Comparison of ENCODE assay signal across 28 mouse cellular contexts in genomic region chr8:11192719-11193324, GRCm38 (mm10).
DNase-seq lines count a peak whose midpoint lies in the region; ATAC-seq and TF ChIP-seq lines count a peak whose summit lies in the region.
"Had no signal": no experiment of that assay in that cellular context is flagged by ENCODE, and none has a peak within 500 bp of the region (broad histone marks: within the 10 kb centered on the region; RNA-seq: fewer than 3 reads in every experiment).

No protein-coding gene starts in this region.

- no peaks in the 10 kb centered on the region for H3K36me3 ChIP-seq in forebrain, postnatal 0 days (ENCODE audit: insufficient read depth)
- H3K36me3 ChIP-seq in forebrain, embryonic 11.5 days (ENCODE audit: control insufficient read depth, insufficient read depth, low read length) = no peaks in the 10 kb centered on the region
- 0 out of 2 replicates have a peak, but pooled peaks cover 6% of the 10 kb centered on the region for H3K36me3 ChIP-seq in kidney, postnatal 0 days (ENCODE audit: insufficient read depth, low read length)
- no peaks in the 10 kb centered on the region for H3K36me3 ChIP-seq in stomach, embryonic 16.5 days (ENCODE audit: control insufficient read depth, insufficient read depth, low read length)
- peaks cover 2% of the 10 kb centered on the region; the same call in 1 of the 2 replicates for H3K36me3 ChIP-seq in stomach, postnatal 0 days (ENCODE audit: control insufficient read depth, insufficient read depth, low read length)
- H3K36me3 ChIP-seq: heart, embryonic 15.5 days; limb, embryonic 15.5 days; liver, embryonic 13.5 days had no signal

- no peak for TF ChIP-seq EP300 in stomach, postnatal 0 days (optimal IDR thresholded peaks at IDR 0.05)

- H3K4me3 ChIP-seq in forebrain, postnatal 0 days (ENCODE audit: low read depth, low read length) = no peak overlapping the region
- no peak overlapping the region for H3K4me3 ChIP-seq in forebrain, embryonic 11.5 days (ENCODE audit: low read depth, low read length)
- H3K4me3 ChIP-seq in kidney, postnatal 0 days (replicated peaks; ENCODE audit: low read depth, low read length) = no peak overlapping the region
- H3K4me3 ChIP-seq in stomach, embryonic 16.5 days (replicated peaks; ENCODE audit: low read length) = no peak overlapping the region
- H3K4me3 ChIP-seq in stomach, postnatal 0 days (ENCODE audit: low read depth, low read length) = no peak overlapping the region
- H3K4me3 ChIP-seq: erythroblast, embryonic 14.5 days; heart, embryonic 15.5 days; limb, embryonic 10.5 days; limb, embryonic 15.5 days; liver, embryonic 13.5 days had no signal

- ATAC-seq in forebrain, postnatal 0 days = no peak; the same call in 1 of the 2 replicates
- ATAC-seq in forebrain, embryonic 11.5 days (replicated peaks; ENCODE audit: low FRiP score) = no peak
- ATAC-seq in kidney, postnatal 0 days (replicated peaks; ENCODE audit: low FRiP score, low read depth) = no peak
- ATAC-seq in stomach, embryonic 16.5 days (ENCODE audit: insufficient read depth, low FRiP score) = no peak
- no peak for ATAC-seq in stomach, postnatal 0 days (ENCODE audit: low FRiP score, low TSS enrichment)
- ATAC-seq in activated CD4-positive, CD25-positive, alpha-beta regulatory T cell, adult 4 months = no peak
- ATAC-seq: CD4-positive, CD25-positive, alpha-beta regulatory T cell, adult 4 months; hindbrain, postnatal 0 days; midbrain, embryonic 16.5 days had no signal

- H3K9me3 ChIP-seq in forebrain, postnatal 0 days (ENCODE audit: low read length) = no peaks in the 10 kb centered on the region
- no peaks in the 10 kb centered on the region for H3K9me3 ChIP-seq in forebrain, embryonic 11.5 days (ENCODE audit: control insufficient read depth, low read length)
- no peaks in the 10 kb centered on the region for H3K9me3 ChIP-seq in kidney, postnatal 0 days (replicated peaks; ENCODE audit: low read length)
- H3K9me3 ChIP-seq in stomach, embryonic 16.5 days (replicated peaks; ENCODE audit: control insufficient read depth, low read length) = no peaks in the 10 kb centered on the region
- H3K9me3 ChIP-seq in stomach, postnatal 0 days (ENCODE audit: control insufficient read depth, low read length) = no peaks in the 10 kb centered on the region
- H3K9me3 ChIP-seq: heart, embryonic 15.5 days; limb, embryonic 10.5 days; limb, embryonic 15.5 days; liver, embryonic 13.5 days had no signal

- H3K27me3 ChIP-seq in forebrain, postnatal 0 days (ENCODE audit: insufficient read depth, low read length) = no peaks in the 10 kb centered on the region
- no peaks in the 10 kb centered on the region for H3K27me3 ChIP-seq in forebrain, embryonic 11.5 days (ENCODE audit: control insufficient read depth, insufficient read depth, low read length)
- peaks cover 8% of the 10 kb centered on the region; the same call in 1 of the 2 replicates for H3K27me3 ChIP-seq in kidney, postnatal 0 days (ENCODE audit: insufficient read depth, low read length)
- H3K27me3 ChIP-seq in stomach, embryonic 16.5 days (ENCODE audit: control insufficient read depth, insufficient read depth, low read length) = peaks cover 7% of the 10 kb centered on the region; the same call in 1 of the 2 replicates
- no peaks in the 10 kb centered on the region for H3K27me3 ChIP-seq in stomach, postnatal 0 days (ENCODE audit: control insufficient read depth, insufficient read depth, low read length)

- H3K4me1 ChIP-seq in forebrain, postnatal 0 days (ENCODE audit: insufficient read depth) = no peaks in the 10 kb centered on the region
- H3K4me1 ChIP-seq in forebrain, embryonic 11.5 days (replicated peaks; ENCODE audit: control insufficient read depth, insufficient read depth, low read length) = peaks cover 4% of the 10 kb centered on the region; the same call in 1 of the 2 replicates
- 0 out of 2 replicates have a peak, but pooled peaks cover 3% of the 10 kb centered on the region for H3K4me1 ChIP-seq in kidney, postnatal 0 days (replicated peaks; ENCODE audit: insufficient read depth, low read length)
- peaks cover 8% of the 10 kb centered on the region for H3K4me1 ChIP-seq in stomach, embryonic 16.5 days (ENCODE audit: control insufficient read depth, insufficient read depth, low read length)
- H3K4me1 ChIP-seq in stomach, postnatal 0 days (replicated peaks; ENCODE audit: control insufficient read depth, insufficient read depth) = 0 out of 2 replicates have a peak, but pooled peaks cover 2% of the 10 kb centered on the region

- no peak for TF ChIP-seq CTCF in forebrain, postnatal 0 days (IDR thresholded peaks at IDR 0.05; ENCODE audit: low read depth)
- no peak for TF ChIP-seq CTCF in kidney, postnatal 0 days (IDR thresholded peaks at IDR 0.05; ENCODE audit: low read depth)
- no peak for TF ChIP-seq CTCF in stomach, postnatal 0 days (IDR thresholded peaks at IDR 0.05; ENCODE audit: low read depth)

- H3K4me2 ChIP-seq in forebrain, postnatal 0 days (ENCODE audit: low read depth) = no peak overlapping the region
- H3K4me2 ChIP-seq in forebrain, embryonic 11.5 days (ENCODE audit: low read depth, low read length, severe bottlenecking) = no peak overlapping the region
- H3K4me2 ChIP-seq in kidney, postnatal 0 days (ENCODE audit: low read length) = no peak overlapping the region
- no peak overlapping the region for H3K4me2 ChIP-seq in stomach, embryonic 16.5 days (ENCODE audit: low read depth, low read length)
- H3K4me2 ChIP-seq in stomach, postnatal 0 days (replicated peaks; ENCODE audit: low read depth) = no peak overlapping the region
- H3K4me2 ChIP-seq: heart, embryonic 15.5 days; limb, embryonic 15.5 days; liver, embryonic 13.5 days; midbrain, embryonic 11.5 days had no signal

- peak overlapping the region; percentile 43; the same call in 1 of the 2 replicates for H3K27ac ChIP-seq in forebrain, postnatal 0 days (ENCODE audit: low read depth, low read length)
- H3K27ac ChIP-seq in forebrain, embryonic 11.5 days (ENCODE audit: low read depth, low read length) = no peak overlapping the region
- 0 out of 2 replicates have a peak overlapping the region, but pooled peaks have one; percentile 39 for H3K27ac ChIP-seq in kidney, postnatal 0 days
- peak overlapping the region; percentile 11; the same call in 1 of the 2 replicates for H3K27ac ChIP-seq in stomach, embryonic 16.5 days (ENCODE audit: low read length)
- no peak overlapping the region for H3K27ac ChIP-seq in stomach, postnatal 0 days (replicated peaks)
- H3K27ac ChIP-seq: heart, embryonic 15.5 days; hindbrain, postnatal 0 days; limb, embryonic 10.5 days; limb, embryonic 15.5 days; liver, embryonic 13.5 days had no signal

- no peak overlapping the region for H3K9ac ChIP-seq in forebrain, postnatal 0 days
- H3K9ac ChIP-seq in forebrain, embryonic 11.5 days (ENCODE audit: low read length) = no peak overlapping the region
- no peak overlapping the region for H3K9ac ChIP-seq in kidney, postnatal 0 days (ENCODE audit: low read depth, low read length)
- H3K9ac ChIP-seq in stomach, embryonic 16.5 days (ENCODE audit: low read length) = no peak overlapping the region
- no peak overlapping the region for H3K9ac ChIP-seq in stomach, postnatal 0 days (ENCODE audit: low read length)
- H3K9ac ChIP-seq: heart, embryonic 15.5 days; limb, embryonic 15.5 days; liver, embryonic 13.5 days had no signal

- WGBS in forebrain, postnatal 0 days = 46% methylated on average over 12 of the region's 12 CpGs
- 69% methylated on average over 12 of the region's 12 CpGs for WGBS in forebrain, embryonic 11.5 days
- 28% methylated on average over 12 of the region's 12 CpGs for WGBS in kidney, postnatal 0 days
- 28% methylated on average over 12 of the region's 12 CpGs for WGBS in stomach, embryonic 16.5 days
- WGBS in stomach, postnatal 0 days = 18% methylated on average over 12 of the region's 12 CpGs

- DNase-seq in forebrain, postnatal 0 days = no peak
- no peak for DNase-seq in forebrain, embryonic 11.5 days (ENCODE audit: low spot score)
- DNase-seq in kidney, postnatal 0 days (ENCODE audit: low spot score) = peak; percentile 66
- no peak for DNase-seq in kidney, postnatal 36 days
- DNase-seq in stomach, postnatal 0 days (ENCODE audit: low spot score) = no peak
- DNase-seq: adrenal gland, adult 2 months; adrenal gland, postnatal 36 days; cerebellum, adult 18-20 months; cerebellum, postnatal 10 days; gastrocnemius, postnatal 10 days; kidney, adult 2 months; kidney, postnatal 10 days; layer of hippocampus, adult 9-11 months; liver, embryonic 13.5 days; lung, postnatal 10 days; spleen, adult 18-20 months; thymus, adult 2 months; thymus, postnatal 36 days had no signal

Comparison
In these comparisons a context has a peak if more than half of its experiments do, and no peak if none do; other contexts are left out.
1. H3K27ac ChIP-seq: peak in forebrain, postnatal 0 days (single experiment), kidney, postnatal 0 days (single experiment) and stomach, embryonic 16.5 days (single experiment); none in forebrain, embryonic 11.5 days (single experiment) and stomach, postnatal 0 days (single experiment).